Mouse (Mus musculus) liver, embryonic 11.5 days (tissue): ENCODE measurements around the gene Tpm3. TPM values are rescaled to one million over a fixed set of nuclear protein-coding genes. Genes with fewer than 3 reads are reported as not detected.

Experiments
- ATAC-seq: fragments of 200-750 bp; cut with Nextera tagmentation; replicated peaks from 2 replicates; pipeline ENCODE4 v1.8.0; 2017; ENCODE audit warnings: moderate number of reproducible peaks, mild to moderate bottlenecking, moderate TSS enrichment, moderate library complexity; ENCODE audit not compliant: low FRiP score
- DNase-seq: peaks from one replicate; pipeline ENCODE4 v3.0.0-alpha.2; 2017; ENCODE audit warnings: low spot score
- H3K27ac ChIP-seq: fragments of 300-500 bp; sonication (generic); 2 replicates; pipeline ENCODE4 v1.5.1; 2014; ENCODE audit warnings: mild to moderate bottlenecking, low read depth, low read length, control low read depth
- H3K27me3 ChIP-seq: fragments of 300-500 bp; sonication (generic); replicated peaks from 2 replicates; pipeline ENCODE4 v1.6.1; 2014; ENCODE audit warnings: low read length, mixed read lengths; ENCODE audit not compliant: control insufficient read depth, insufficient read depth
- H3K36me3 ChIP-seq: fragments of 300-500 bp; sonication (generic); 2 replicates; pipeline ENCODE4 v1.6.1; 2014; ENCODE audit warnings: mild to moderate bottlenecking, low read length, moderate library complexity, mixed read lengths; ENCODE audit not compliant: control insufficient read depth, insufficient read depth
- H3K4me1 ChIP-seq: fragments of 300-500 bp; sonication (generic); replicated peaks from 2 replicates; pipeline ENCODE4 v1.6.1; 2014; ENCODE audit warnings: low read length, mixed read lengths; ENCODE audit not compliant: control insufficient read depth, insufficient read depth
- H3K4me2 ChIP-seq: fragments of 300-500 bp; sonication (generic); 2 replicates; pipeline ENCODE4 v1.6.1; 2014; ENCODE audit warnings: mild to moderate bottlenecking, control low read depth, moderate library complexity
- H3K4me3 ChIP-seq: fragments of 300-500 bp; sonication (generic); 2 replicates; pipeline ENCODE4 v1.5.1; 2014; ENCODE audit warnings: low read depth, low read length, control low read depth
- H3K9ac ChIP-seq: fragments of 300-500 bp; sonication (generic); 2 replicates; pipeline ENCODE4 v1.6.1; 2014; ENCODE audit warnings: low read depth, low read length, control low read depth
- H3K9me3 ChIP-seq: fragments of 300-500 bp; sonication (generic); 2 replicates; pipeline ENCODE4 v1.6.1; 2016; ENCODE audit warnings: low read length, inconsistent platforms, mixed read lengths; ENCODE audit not compliant: control insufficient read depth
- WGBS: fragments of 180-500 bp; shearing (Covaris S2); extraction: QIAGEN DNeasy Blood & Tissue Kit; methylation state at CpG from one replicate; pipeline ENCODE4 v1.1.7; 2014; 5-methylcytosine and 5-hydroxymethylcytosine counted together
- polyA plus RNA-seq: library from polyadenylated mRNA; unstranded; fragments of >200 nt; fragmentation: Nextera tagmentation; extraction: Ambion mirVana; gene quantifications from 2 replicates; pipeline ENCODE4 v1.2.1, GENCODE M21; 2014

Gene Tpm3
- 443 and 461 TPM in 2 replicates for polyA plus RNA-seq

DNA sequence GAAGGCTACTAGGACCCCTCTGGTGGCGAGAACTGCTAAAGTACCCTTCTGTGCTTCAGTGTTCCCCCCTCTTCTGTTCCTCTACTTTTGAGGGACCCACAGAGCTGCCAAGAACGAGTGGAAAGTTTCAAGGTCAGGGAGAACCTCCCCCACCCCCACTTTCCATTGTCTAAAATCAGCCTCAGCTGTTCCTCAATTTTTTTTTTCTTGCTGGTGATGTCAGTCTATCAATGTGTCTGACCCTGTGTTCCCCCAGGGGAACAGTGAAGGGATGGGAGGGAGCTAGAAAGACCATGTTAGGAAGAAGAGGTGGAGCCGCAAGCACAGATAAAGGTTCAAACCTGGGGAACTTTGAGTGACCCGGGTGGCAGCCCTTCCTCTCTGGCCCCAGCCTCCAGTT is at the start of gene Tpm3:
Gene Tpm3 (plus strand): TSS at position 356 of the 400 bp plus-strand sequence.
- Histone ChIP-seq H3K4me3 (no peak within 1 kb of the TSS), H3K36me3 (no peaks in the 10 kb centered on the region), H3K4me1 (no peaks in the 10 kb centered on the region), H3K27me3 (no peaks in the 10 kb centered on the region), H3K9ac (no peak within 1 kb of the TSS), H3K9me3 (no peaks in the 10 kb centered on the region), H3K27ac (no peak within 1 kb of the TSS), H3K4me2 (no peak within 1 kb of the TSS)
- DNase-seq = no peak
- WGBS = 49% methylated on average over 4 of the region's 4 CpGs
- no peak for ATAC-seq

DNA sequence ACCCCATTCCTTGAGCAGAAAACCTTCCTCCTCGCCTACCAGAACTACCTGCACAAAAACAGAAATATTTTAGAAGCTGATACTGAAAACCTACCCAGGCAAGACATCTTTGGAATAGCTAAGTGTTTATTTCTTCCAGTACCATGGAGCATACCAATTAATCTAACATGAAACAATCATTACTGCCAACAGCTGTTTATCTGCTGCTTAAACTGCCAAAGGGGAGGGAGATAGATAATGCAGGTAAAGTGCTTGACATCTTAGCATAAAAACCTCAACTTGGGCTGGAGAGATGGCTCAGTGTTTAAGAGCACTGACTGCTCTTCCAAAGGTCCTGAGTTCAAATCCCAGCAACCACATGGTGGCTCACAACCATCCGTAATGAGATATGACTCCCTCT is 37.8 kb upstream of the Tpm3 start:
- H3K36me3 ChIP-seq = peaks cover 48% of the 10 kb centered on the region
- WGBS = 84% methylated on average over 2 of the region's 2 CpGs
- no peak overlapping the region for H3K4me2 ChIP-seq
- ATAC-seq (no peak), DNase-seq (no peak)
- no peaks in the 10 kb centered on the region for H3K27me3 ChIP-seq
- no peak overlapping the region for H3K9ac ChIP-seq
- H3K4me3 ChIP-seq = no peak overlapping the region
- no peaks in the 10 kb centered on the region for H3K4me1 ChIP-seq
- H3K27ac ChIP-seq = no peak overlapping the region
- no peaks in the 10 kb centered on the region for H3K9me3 ChIP-seq

DNA sequence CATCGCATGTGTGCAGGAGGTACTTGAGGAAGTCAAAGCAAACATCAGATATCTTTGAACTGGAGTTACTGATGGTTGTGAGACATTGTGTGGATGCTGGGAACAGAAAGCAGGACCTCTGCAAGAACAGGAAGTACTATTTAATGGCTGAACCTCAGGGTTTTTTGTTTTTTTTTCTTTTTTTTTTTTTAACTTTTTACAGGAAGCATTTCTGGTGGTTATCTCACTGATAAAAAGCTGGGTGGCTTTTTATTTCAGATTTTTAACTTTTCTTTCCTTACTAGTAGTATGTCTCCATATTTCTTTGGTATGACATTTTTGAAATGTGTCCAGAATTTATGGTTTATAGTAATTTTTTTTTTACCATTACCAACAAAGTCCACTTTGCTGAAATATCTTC is 36.2 kb upstream of the Tpm3 start:
- Histone ChIP-seq H3K4me2 (no peak overlapping the region), H3K36me3 (peaks cover 47% of the 10 kb centered on the region), H3K9ac (no peak overlapping the region), H3K27me3 (no peaks in the 10 kb centered on the region), H3K27ac (no peak overlapping the region), H3K4me3 (no peak overlapping the region), H3K4me1 (no peaks in the 10 kb centered on the region), H3K9me3 (no peaks in the 10 kb centered on the region)
- DNase-seq (no peak), ATAC-seq (no peak)
- WGBS = 95% methylated on average over 1 of the region's 1 CpGs

- Histone ChIP-seq H3K36me3 (peaks cover under 1% of the 10 kb centered on the region; the same call in 1 of the 2 replicates), H3K9me3 (no peaks in the 10 kb centered on the region), H3K4me2 (no peak overlapping the region), H3K9ac (no peak overlapping the region), H3K4me3 (no peak overlapping the region), H3K27ac (no peak overlapping the region), H3K4me1 (peaks cover 9% of the 10 kb centered on the region), H3K27me3 (no peaks in the 10 kb centered on the region)
- DNase-seq (no peak), ATAC-seq (no peak)
- WGBS = 84% methylated on average over 3 of the region's 3 CpGs
Measured at GRCm38 (mm10) chr3:90049691-90050090, 22.8 kb upstream of the Tpm3 start.

- no peaks in the 10 kb centered on the region for H3K9me3 ChIP-seq
- H3K27me3 ChIP-seq = no peaks in the 10 kb centered on the region
- ATAC-seq = peak; percentile 68
- peaks cover 11% of the 10 kb centered on the region; the same call in 1 of the 2 replicates for H3K36me3 ChIP-seq
- DNase-seq = peak; percentile 72
- H3K9ac ChIP-seq = peak within 1 kb of the TSS; percentile 98
- peak within 1 kb of the TSS; percentile 73 for H3K4me2 ChIP-seq
- under 1% methylated on average over 43 of the region's 43 CpGs for WGBS
- peak within 1 kb of the TSS; percentile 97 for H3K27ac ChIP-seq
- H3K4me3 ChIP-seq = peak within 1 kb of the TSS; percentile 90
- H3K4me1 ChIP-seq = peaks cover 9% of the 10 kb centered on the region
Measured at GRCm38 (mm10) chr3:90051441-90052350, 20.8 kb upstream of the Tpm3 start, which contains the start of gene 4933434E20Rik. TSS of gene 4933434E20Rik (plus strand) at chr3:90051636.

- DNase-seq (peak; percentile 98), ATAC-seq (peak; percentile 91)
- H3K9me3 ChIP-seq = no peaks in the 10 kb centered on the region
- H3K4me1 ChIP-seq = peaks cover 9% of the 10 kb centered on the region
- peak within 1 kb of the TSS; percentile 97 for H3K27ac ChIP-seq
- no peaks in the 10 kb centered on the region for H3K27me3 ChIP-seq
- H3K36me3 ChIP-seq = peaks cover 15% of the 10 kb centered on the region; the same call in 1 of the 2 replicates
- H3K4me2 ChIP-seq = peak within 1 kb of the TSS; percentile 73
- H3K4me3 ChIP-seq = peak within 1 kb of the TSS; percentile 90
- peak within 1 kb of the TSS; percentile 98 for H3K9ac ChIP-seq
- under 1% methylated on average over 81 of the region's 81 CpGs for WGBS
Measured at GRCm38 (mm10) chr3:90052351-90053241, 19.9 kb upstream of the Tpm3 start, which contains the start of gene Ubap2l. TSS of gene Ubap2l (minus strand) at chr3:90052628.

DNA sequence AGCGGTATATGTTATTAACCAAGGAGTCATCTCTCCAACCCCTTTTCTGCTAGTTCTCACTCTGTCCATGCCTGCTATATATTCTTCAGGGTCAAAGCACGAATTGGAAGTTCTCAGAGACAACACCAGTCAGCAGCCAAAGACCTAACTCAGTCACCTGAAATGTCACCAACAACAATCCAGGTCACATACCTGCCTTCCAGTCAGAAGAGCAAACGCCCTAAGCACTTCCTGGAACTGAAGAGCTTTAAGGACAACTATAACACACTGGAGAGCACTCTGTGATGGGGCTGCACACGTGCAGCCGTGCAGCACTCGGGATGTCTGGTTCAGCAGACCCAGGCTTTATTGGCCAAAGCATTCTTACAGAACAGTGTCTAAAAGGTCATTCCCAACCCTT is 10.9 kb upstream of the Tpm3 start:
- 92% methylated on average over 6 of the region's 6 CpGs for WGBS
- no peaks in the 10 kb centered on the region for H3K4me1 ChIP-seq
- H3K36me3 ChIP-seq = peaks cover 20% of the 10 kb centered on the region; the same call in 1 of the 2 replicates
- no peaks in the 10 kb centered on the region for H3K27me3 ChIP-seq
- H3K27ac ChIP-seq = no peak overlapping the region
- no peak overlapping the region for H3K9ac ChIP-seq
- DNase-seq = no peak
- H3K4me3 ChIP-seq = no peak overlapping the region
- no peaks in the 10 kb centered on the region for H3K9me3 ChIP-seq
- H3K4me2 ChIP-seq = no peak overlapping the region
- no peak for ATAC-seq

DNA sequence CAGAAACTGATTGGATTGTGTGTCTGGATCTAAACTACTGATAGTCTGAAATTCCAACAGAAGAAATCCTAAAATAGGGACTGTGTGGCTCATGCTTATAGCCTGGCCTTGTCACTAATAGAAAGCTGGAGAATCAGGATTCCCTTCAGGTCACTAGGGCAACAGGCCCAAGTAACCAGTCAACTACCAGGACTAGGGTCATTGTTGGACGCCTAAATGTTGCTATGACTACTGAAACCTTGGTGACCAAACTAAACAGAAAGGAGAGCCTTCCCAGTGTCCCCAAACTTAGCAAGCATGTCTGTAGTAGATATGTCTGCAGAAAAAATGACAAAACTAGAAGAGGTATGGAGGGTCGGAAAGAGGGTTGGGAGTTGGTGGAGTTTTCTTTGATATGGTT is 9.9 kb upstream of the Tpm3 start:
- DNase-seq (no peak), ATAC-seq (no peak)
- Histone ChIP-seq H3K4me3 (no peak overlapping the region), H3K9me3 (no peaks in the 10 kb centered on the region), H3K4me2 (no peak overlapping the region), H3K27me3 (no peaks in the 10 kb centered on the region), H3K9ac (no peak overlapping the region), H3K4me1 (no peaks in the 10 kb centered on the region), H3K27ac (no peak overlapping the region), H3K36me3 (peaks cover 14% of the 10 kb centered on the region; the same call in 1 of the 2 replicates)
- WGBS = 83% methylated on average over 2 of the region's 2 CpGs
